Mouse (Mus musculus): ENCODE results near the gene Mks1. TPM values are rescaled to one million over a fixed set of nuclear protein-coding genes. Genes with fewer than 3 reads are reported as not detected.

The Mks1 gene
- total RNA-seq (2021): 1 to 10 TPM; 4.0 to 5.8 TPM
- long read RNA-seq, experiment 1, partial matches to known transcripts: 2 of 9 reads
- long read RNA-seq, experiment 1, other reads (novel, unspliced or antisense): 6 of 9 reads
- long read RNA-seq, experiment 2, partial matches to known transcripts: 1 of 10 reads
- long read RNA-seq, experiment 2, other reads (novel, unspliced or antisense): 7 of 10 reads

GRCm38 (mm10) chr11:87852690-87853596 is at the start of gene Mks1:
Mks1 (plus strand) TSS chr11:87853215.
- peak within 1 kb of the TSS; percentile 77 for H3K27ac ChIP-seq
- peak; percentile 89 to 90 for DNase-seq (ENCODE audit: extremely low spot score in 1 of 2, low spot score in 2 of 2)
- no peak; the same call in 1 of the 2 replicates for TF ChIP-seq CTCF (IDR thresholded peaks at IDR 0.05)
- intact Hi-C loops (cut with DNase I): no loop called here
- peak within 1 kb of the TSS; percentile 56 for H3K4me3 ChIP-seq

GRCm38 (mm10) chr11:87805448-87805847 is 47.6 kb upstream of the Mks1 start:
- intact Hi-C loops (cut with DNase I): loop anchor here (5.0 kb wide), 1 partner anchor 152 kb away; no protein-coding TSS in a partner anchor
- no peak for DNase-seq (ENCODE audit: extremely low spot score in 1 of 2, low spot score in 2 of 2)
- TF ChIP-seq CTCF (IDR thresholded peaks at IDR 0.05): peak; percentile 50

GRCm38 (mm10) chr11:87807433-87807832 is 45.6 kb upstream of the Mks1 start:
- DNase-seq (ENCODE audit: extremely low spot score in 1 of 2, low spot score in 2 of 2): no peak
- no peak for TF ChIP-seq CTCF (IDR thresholded peaks at IDR 0.05)
- intact Hi-C loops (cut with DNase I): loop anchor here (5.0 kb wide), 1 partner anchor 150 kb away; no protein-coding TSS in a partner anchor
- Histone ChIP-seq H3K4me3 (no peak overlapping the region), H3K27ac (no peak overlapping the region)

More at GRCm38 (mm10) chr11:87805448-87805847, 47.6 kb upstream of the Mks1 start:
- no peak overlapping the region for H3K27ac ChIP-seq
- H3K4me3 ChIP-seq: no peak overlapping the region

DNA sequence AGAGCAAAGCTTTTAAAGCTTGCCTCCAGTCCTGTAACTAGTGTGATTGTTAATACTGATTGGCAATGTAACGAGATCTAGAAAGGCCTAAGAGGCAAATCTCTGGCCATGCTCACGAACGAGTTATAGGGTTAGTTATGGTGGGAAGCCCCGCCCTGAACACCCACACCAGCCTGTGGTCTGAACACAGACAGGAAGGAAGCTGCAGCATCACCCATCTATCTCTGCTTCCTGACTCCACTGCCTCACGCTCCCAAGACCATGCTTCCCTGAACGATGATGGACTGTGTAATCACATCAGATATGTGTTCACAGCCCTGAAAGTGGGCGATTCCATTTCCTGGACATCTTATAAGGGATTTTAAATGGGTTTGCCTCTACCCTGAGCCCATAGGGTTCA is 44.8 kb upstream of the Mks1 start:
- TF ChIP-seq CTCF (IDR thresholded peaks at IDR 0.05): no peak
- no peak for DNase-seq (ENCODE audit: extremely low spot score in 1 of 2, low spot score in 2 of 2)
- intact Hi-C loops (cut with DNase I): loop anchor here (5.0 kb wide), 1 partner anchor 149 kb away; no protein-coding TSS in a partner anchor
- Histone ChIP-seq H3K27ac (no peak overlapping the region), H3K4me3 (no peak overlapping the region)

- intact Hi-C loops (cut with DNase I): no loop called here
- no peak for TF ChIP-seq CTCF (IDR thresholded peaks at IDR 0.05)
- no peak for DNase-seq (ENCODE audit: extremely low spot score in 1 of 2, low spot score in 2 of 2)
- Histone ChIP-seq H3K27ac (no peak overlapping the region), H3K4me3 (no peak overlapping the region)
Observed at GRCm38 (mm10) chr11:87811396-87811795, 41.6 kb upstream of the Mks1 start.

DNA sequence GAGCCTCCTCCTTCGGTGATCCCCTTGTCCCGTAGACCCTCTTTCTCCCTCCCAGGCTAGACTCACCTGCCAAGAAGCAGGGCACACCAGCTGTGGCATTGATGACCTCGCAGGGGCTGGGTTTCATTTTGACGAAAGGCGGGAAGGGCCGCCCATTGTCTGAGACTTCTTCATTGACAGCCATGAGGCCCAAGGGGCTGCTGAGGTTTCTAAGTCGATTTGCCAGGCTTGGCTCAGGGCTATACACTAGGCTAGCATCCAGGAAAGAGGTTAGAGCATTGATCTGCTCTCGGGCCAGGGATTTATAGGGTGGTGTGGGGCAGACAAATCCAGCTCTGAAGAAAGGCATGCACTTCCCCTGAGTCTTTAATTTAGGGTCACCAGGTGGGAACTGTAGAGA is 38.2 kb upstream of the Mks1 start:
- no peak for DNase-seq (ENCODE audit: extremely low spot score in 1 of 2, low spot score in 2 of 2)
- H3K4me3 ChIP-seq: no peak overlapping the region
- no peak overlapping the region for H3K27ac ChIP-seq
- intact Hi-C loops (cut with DNase I): no loop called here
- no peak for TF ChIP-seq CTCF (IDR thresholded peaks at IDR 0.05)

DNA sequence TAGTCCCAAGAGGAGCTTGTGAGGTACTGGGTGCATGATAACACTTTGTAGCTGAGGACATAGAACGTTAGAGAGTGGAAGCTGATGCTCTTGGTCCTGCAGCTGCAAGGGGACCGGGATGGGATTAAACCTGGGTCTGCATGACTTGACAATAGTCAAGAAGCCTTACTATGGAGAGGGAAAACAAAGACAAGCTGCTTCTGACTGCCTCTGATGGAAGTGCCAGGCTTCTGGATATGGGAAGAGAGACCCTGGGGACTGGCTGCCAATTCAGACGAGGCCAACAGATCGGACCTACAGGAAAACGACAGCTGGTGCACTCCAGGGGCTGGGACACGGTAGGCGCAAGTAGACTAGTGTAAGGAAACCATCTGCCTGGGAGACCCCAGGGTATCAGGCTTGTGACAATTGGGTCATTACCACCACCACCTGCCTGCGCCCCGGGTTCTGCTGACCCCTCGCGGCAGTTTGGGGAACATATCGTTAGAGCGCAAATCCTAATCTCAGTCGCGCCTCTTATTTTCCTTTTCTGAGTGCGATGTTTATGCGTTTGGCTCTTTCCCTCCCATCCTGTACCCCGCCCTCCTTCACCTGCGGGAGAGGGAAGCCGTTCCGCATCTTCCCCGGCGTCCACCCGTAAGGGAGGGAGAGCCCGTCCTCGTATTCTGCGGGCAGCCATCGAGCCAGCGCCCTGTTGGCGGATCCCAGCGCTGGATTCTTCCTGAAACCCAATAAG is 36.1 kb upstream of the Mks1 start:
- intact Hi-C loops (cut with DNase I): loop anchor here (2.0 kb wide), 1 partner anchor 154 kb away; the partner anchor contains the start of gene Rnf43
- peak overlapping the region; percentile 57 for H3K4me3 ChIP-seq
- peak; percentile 84 for TF ChIP-seq CTCF (IDR thresholded peaks at IDR 0.05)
- peak overlapping the region; percentile 20; the same call in 1 of the 2 replicates for H3K27ac ChIP-seq
- peak; percentile 44 to 58 for DNase-seq (ENCODE audit: extremely low spot score in 1 of 2, low spot score in 2 of 2)

GRCm38 (mm10) chr11:87817443-87817773 is 35.6 kb upstream of the Mks1 start:
- DNase-seq (ENCODE audit: extremely low spot score in 1 of 2, low spot score in 2 of 2): no peak
- Histone ChIP-seq H3K27ac (no peak overlapping the region), H3K4me3 (peak overlapping the region; percentile 57)
- intact Hi-C loops (cut with DNase I): loop anchor here (2.0 kb wide), 1 partner anchor 155 kb away; the partner anchor contains the start of gene Rnf43
- TF ChIP-seq CTCF (IDR thresholded peaks at IDR 0.05): no peak

GRCm38 (mm10) chr11:87821502-87821901 is 31.5 kb upstream of the Mks1 start:
- intact Hi-C loops (cut with DNase I): no loop called here
- Histone ChIP-seq H3K27ac (peak overlapping the region; percentile 59; the same call in 1 of the 2 replicates), H3K4me3 (no peak overlapping the region)
- TF ChIP-seq CTCF (IDR thresholded peaks at IDR 0.05): no peak
- no peak for DNase-seq (ENCODE audit: extremely low spot score in 1 of 2, low spot score in 2 of 2)

DNA sequence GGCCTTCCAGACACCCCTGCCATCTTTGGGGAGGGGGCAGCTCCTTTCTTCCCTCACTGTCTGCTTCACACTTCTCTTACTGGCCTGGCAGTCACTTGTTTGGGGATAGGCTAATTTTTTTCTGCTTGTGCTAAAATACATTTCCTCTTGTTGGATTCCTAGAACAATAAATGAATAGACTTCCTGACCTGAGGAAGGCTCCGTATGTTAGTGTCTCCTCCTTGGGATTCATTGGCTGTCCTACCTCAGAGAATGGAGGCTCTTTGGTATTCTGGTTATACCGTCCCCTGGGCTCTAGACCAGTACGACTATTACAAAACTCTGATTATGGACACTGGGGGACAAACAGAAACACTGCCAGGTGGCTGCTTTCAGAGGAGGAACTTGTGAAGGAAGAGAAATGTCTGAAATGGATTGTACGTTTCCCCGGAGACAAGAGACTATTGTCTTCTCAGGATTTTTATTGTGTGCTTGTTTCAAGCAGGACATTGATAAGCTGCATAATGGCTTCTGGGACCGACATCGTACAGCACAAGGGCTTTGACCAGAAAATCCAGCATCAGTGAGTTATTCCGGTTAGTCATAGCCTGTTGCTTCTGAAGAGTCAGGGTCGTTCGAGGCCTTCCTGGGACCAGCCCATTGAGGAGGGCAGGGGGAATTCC is 24.6 kb upstream of the Mks1 start, which contains the start of gene Lpo:
Gene Lpo, minus strand, starts transcription at position 51 of the 662 bp plus-strand sequence.
- no peak within 1 kb of the TSS for H3K4me3 ChIP-seq
- no peak for DNase-seq (ENCODE audit: extremely low spot score in 1 of 2, low spot score in 2 of 2)
- no peak within 1 kb of the TSS for H3K27ac ChIP-seq
- intact Hi-C loops (cut with DNase I): no loop called here
- no peak for TF ChIP-seq CTCF (IDR thresholded peaks at IDR 0.05)

DNA sequence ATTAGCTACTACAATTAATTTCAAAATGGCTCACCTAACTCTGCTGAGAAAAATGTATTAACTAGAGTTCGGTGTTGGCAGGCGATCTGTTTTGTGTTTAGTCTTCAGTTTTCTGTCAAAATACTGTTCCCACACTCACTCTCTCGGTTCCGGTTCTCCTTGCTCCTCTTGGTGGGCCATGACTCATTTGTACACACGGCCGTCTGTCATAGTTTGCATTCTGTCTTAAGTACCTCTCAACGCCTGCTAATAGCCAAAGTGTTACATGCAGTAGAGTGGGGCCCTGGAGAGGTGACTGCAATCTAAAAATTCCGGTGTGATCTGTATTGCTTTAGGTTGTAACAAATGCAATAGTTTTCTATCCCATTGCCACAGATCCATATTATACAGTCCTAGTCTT is 12.3 kb upstream of the Mks1 start:
- intact Hi-C loops (cut with DNase I): no loop called here
- Histone ChIP-seq H3K4me3 (no peak overlapping the region), H3K27ac (no peak overlapping the region)
- no peak for TF ChIP-seq CTCF (IDR thresholded peaks at IDR 0.05)
- DNase-seq (ENCODE audit: extremely low spot score in 1 of 2, low spot score in 2 of 2): no peak

All from left cerebral cortex, adult 2 months (tissue).